Mouse (Mus musculus) midbrain, embryonic 11.5 days (tissue): Measurements from ENCODE around the gene Elp4. TPM values are rescaled to one million over a fixed set of nuclear protein-coding genes. Genes with fewer than 3 reads are reported as not detected.

Experiments
- polyA plus RNA-seq: library from polyadenylated mRNA; unstranded; fragments of >200 nt; fragmentation: Nextera tagmentation; extraction: Ambion mirVana; gene quantifications from 2 replicates; pipeline ENCODE4 v1.2.1, GENCODE M21; 2014

The Elp4 gene
- polyA plus RNA-seq, 1 experiment from 2014 or later: 59.6 TPM

Other genes starting within 250 kb of the Elp4 start
- gene Pax6, start 235.7 kb downstream of the Elp4 start, polyA plus RNA-seq: 45.5 and 45.7 TPM in 2 replicates
- 132 and 136 TPM in 2 replicates for gene Immp1l, start 74 bp upstream of the Elp4 start, polyA plus RNA-seq
- 47.7 and 55.4 TPM in 2 replicates for gene Dnajc24, start 99.0 kb upstream of the Elp4 start, polyA plus RNA-seq